Mouse (Mus musculus) adipose tissue, adult 10 weeks (tissue): ENCODE results near the gene Tnfsf18. TPM values are rescaled to one million over a fixed set of nuclear protein-coding genes. Genes with fewer than 3 reads are reported as not detected.

Experiments used
- polyA plus RNA-seq: library from polyadenylated mRNA; stranded (reverse); fragments of 350-450 nt; fragmentation: Illumina TruSeq; extraction: RNeasy Lipid Tissue Mini Kit (QIAGEN cat#74804); gene quantifications from one replicate; pipeline ENCODE4 v1.2.3, GENCODE M21; 2014; ENCODE audit warnings: low read depth, low replicate concordance

Gene Tnfsf18
- polyA plus RNA-seq: not detected

GRCm38 (mm10) chr1:161494343-161494742 lies at the start of gene Tnfsf18:
TSS of gene Tnfsf18 (plus strand) at chr1:161494655.

Other genes starting within 250 kb of the Tnfsf18 start
- 709 TPM for gene Prdx6, start 243.4 kb upstream of the Tnfsf18 start, polyA plus RNA-seq
- gene Tnfsf4, start 99.2 kb upstream of the Tnfsf18 start, polyA plus RNA-seq: not detected